Mouse (Mus musculus): ENCODE measurements around the gene 4933430I17Rik. TPM values are rescaled to one million over a fixed set of nuclear protein-coding genes. Genes with fewer than 3 reads are reported as not detected.
"Not testable (repeated sequence)": the region's sequence is repeated elsewhere in the genome, so short reads cannot be mapped to it uniquely, and the experiment has no call there.

4933430I17Rik gene
- polyA plus RNA-seq (2012; rRNA removed): 0.11 TPM in 1 of 2 replicates, not detected in the other

GRCm38 (mm10) chr4:62524651-62525488, at the start of gene 4933430I17Rik, which contains the start of gene Pole3:
Gene 4933430I17Rik (plus strand): TSS chr4:62525369.
Gene Pole3 (minus strand): TSS chr4:62525068.
- peak; percentile 90 to 95 for DNase-seq (ENCODE audit: low read depth in 1 of 2, low spot score in 2 of 2)
- TF ChIP-seq POLR2A (IDR thresholded peaks at IDR 0.05; ENCODE audit: low read depth, low read length) (no peak), CTCF (IDR thresholded peaks at IDR 0.05; ENCODE audit: extremely low read depth, insufficient read depth, insufficient read length, insufficient replicate concordance) (no peak)
- Histone ChIP-seq H3K4me1 (ENCODE audit: control insufficient read depth, insufficient read depth, insufficient read length) (peaks cover 4% of the 10 kb centered on the region; the same call in 1 of the 2 replicates), H3K36me3 (ENCODE audit: control insufficient read depth, insufficient read depth, low read length) (no peaks in the 10 kb centered on the region), H3K27ac (ENCODE audit: insufficient read depth, low read length) (peak within 1 kb of the TSS; percentile 90), H3K4me3 (ENCODE audit: extremely low read depth, insufficient read depth, insufficient read length) (peak within 1 kb of the TSS; percentile 97), H3K27me3 (ENCODE audit: control insufficient read depth, insufficient read depth, low read length) (no peaks in the 10 kb centered on the region)
- WGBS: under 1% methylated on average over 59 of the region's 59 CpGs

GRCm38 (mm10) chr4:62475793-62476192, 49.4 kb upstream of the 4933430I17Rik start:
- Histone ChIP-seq H3K4me1 (ENCODE audit: control insufficient read depth, insufficient read depth, insufficient read length) (peaks cover 12% of the 10 kb centered on the region), H3K4me3 (ENCODE audit: extremely low read depth, insufficient read depth, insufficient read length) (no peak overlapping the region), H3K36me3 (ENCODE audit: control insufficient read depth, insufficient read depth, low read length) (no peaks in the 10 kb centered on the region), H3K27ac (ENCODE audit: insufficient read depth, low read length) (no peak overlapping the region), H3K27me3 (ENCODE audit: control insufficient read depth, insufficient read depth, low read length) (no peaks in the 10 kb centered on the region)
- 55% methylated on average over 6 of the region's 6 CpGs for WGBS
- TF ChIP-seq CTCF (IDR thresholded peaks at IDR 0.05; ENCODE audit: extremely low read depth, insufficient read depth, insufficient read length, insufficient replicate concordance) (no peak), POLR2A (IDR thresholded peaks at IDR 0.05; ENCODE audit: low read depth, low read length) (no peak)
- DNase-seq (ENCODE audit: low read depth in 1 of 2, low spot score in 2 of 2): no peak

- WGBS: 91% methylated on average over 6 of the region's 6 CpGs
- H3K27me3 ChIP-seq (ENCODE audit: control insufficient read depth, insufficient read depth, low read length): no peaks in the 10 kb centered on the region
Measured at GRCm38 (mm10) chr4:62477542-62478244, 47.5 kb upstream of the 4933430I17Rik start.

GRCm38 (mm10) chr4:62479593-62479936, 45.6 kb upstream of the 4933430I17Rik start:
- H3K27me3 ChIP-seq (ENCODE audit: control insufficient read depth, insufficient read depth, low read length): not testable (repeated sequence)
- WGBS: 9% methylated on average over 11 of the region's 11 CpGs

More at GRCm38 (mm10) chr4:62477542-62478244, 47.5 kb upstream of the 4933430I17Rik start:
- no peak overlapping the region for H3K27ac ChIP-seq (ENCODE audit: insufficient read depth, low read length)
- H3K4me3 ChIP-seq (ENCODE audit: extremely low read depth, insufficient read depth, insufficient read length): no peak overlapping the region
- TF ChIP-seq POLR2A (IDR thresholded peaks at IDR 0.05; ENCODE audit: low read depth, low read length) (no peak), CTCF (IDR thresholded peaks at IDR 0.05; ENCODE audit: extremely low read depth, insufficient read depth, insufficient read length, insufficient replicate concordance) (no peak)
- peaks cover 13% of the 10 kb centered on the region for H3K4me1 ChIP-seq (ENCODE audit: control insufficient read depth, insufficient read depth, insufficient read length)
- H3K36me3 ChIP-seq (ENCODE audit: control insufficient read depth, insufficient read depth, low read length): no peaks in the 10 kb centered on the region
- no peak for DNase-seq (ENCODE audit: low read depth in 1 of 2, low spot score in 2 of 2)

GRCm38 (mm10) chr4:62479937-62480708, 45.0 kb upstream of the 4933430I17Rik start, which contains the start of gene Bspry:
Gene Bspry (plus strand): TSS chr4:62480053.
- TF ChIP-seq CTCF (IDR thresholded peaks at IDR 0.05; ENCODE audit: extremely low read depth, insufficient read depth, insufficient read length, insufficient replicate concordance) (no peak), POLR2A (IDR thresholded peaks at IDR 0.05; ENCODE audit: low read depth, low read length) (no peak)
- DNase-seq (ENCODE audit: low read depth in 1 of 2, low spot score in 2 of 2): peak in 1 of 2 experiments; percentile 49
- no peaks in the 10 kb centered on the region for H3K36me3 ChIP-seq (ENCODE audit: control insufficient read depth, insufficient read depth, low read length)
- peak within 1 kb of the TSS; percentile 50 for H3K27ac ChIP-seq (ENCODE audit: insufficient read depth, low read length)
- H3K4me3 ChIP-seq (ENCODE audit: extremely low read depth, insufficient read depth, insufficient read length): peak within 1 kb of the TSS; percentile 49
- H3K4me1 ChIP-seq (ENCODE audit: control insufficient read depth, insufficient read depth, insufficient read length): peaks cover 13% of the 10 kb centered on the region
- no peaks in the 10 kb centered on the region for H3K27me3 ChIP-seq (ENCODE audit: control insufficient read depth, insufficient read depth, low read length)
- WGBS: 2% methylated on average over 71 of the region's 71 CpGs

More at GRCm38 (mm10) chr4:62479593-62479936, 45.6 kb upstream of the 4933430I17Rik start:
- H3K4me1 ChIP-seq (ENCODE audit: control insufficient read depth, insufficient read depth, insufficient read length): peaks cover 13% of the 10 kb centered on the region
- H3K4me3 ChIP-seq (ENCODE audit: extremely low read depth, insufficient read depth, insufficient read length): peak overlapping the region; percentile 49
- not testable (repeated sequence) for DNase-seq (ENCODE audit: low read depth in 1 of 2, low spot score in 2 of 2); H3K36me3 ChIP-seq (ENCODE audit: control insufficient read depth, insufficient read depth, low read length)
- peak overlapping the region; percentile 50; the same call in 1 of the 2 replicates for H3K27ac ChIP-seq (ENCODE audit: insufficient read depth, low read length)

Data from spleen, adult 2 months (tissue).